ENCODE assay signal across 13 mouse cellular contexts in genomic region chr2:106512338-106513024, GRCm38 (mm10).
DNase-seq lines count a peak whose midpoint lies in the region; ATAC-seq and TF ChIP-seq lines count a peak whose summit lies in the region.
"Had no signal": no experiment of that assay in that cellular context is flagged by ENCODE, and none has a peak within 500 bp of the region (broad histone marks: within the 10 kb centered on the region; RNA-seq: fewer than 3 reads in every experiment).

No protein-coding gene starts in this region.

- TF ChIP-seq CTCF in midbrain, postnatal 0 days (IDR thresholded peaks at IDR 0.05) = no peak

- H3K9me3 ChIP-seq in hindbrain, embryonic 11.5 days (ENCODE audit: control insufficient read depth, low read length) = no peaks in the 10 kb centered on the region
- H3K9me3 ChIP-seq in hindbrain, embryonic 10.5 days = no peaks in the 10 kb centered on the region
- no peaks in the 10 kb centered on the region for H3K9me3 ChIP-seq in forebrain, embryonic 13.5 days (replicated peaks)
- H3K9me3 ChIP-seq in hindbrain, embryonic 16.5 days (ENCODE audit: control insufficient read depth, low read length) = no peaks in the 10 kb centered on the region
- H3K9me3 ChIP-seq in midbrain, postnatal 0 days (ENCODE audit: low read length) = no peaks in the 10 kb centered on the region
- H3K9me3 ChIP-seq: kidney, embryonic 15.5 days; liver, embryonic 13.5 days had no signal

- no peak overlapping the region for H3K9ac ChIP-seq in hindbrain, embryonic 11.5 days (ENCODE audit: low read depth, low read length)
- peak overlapping the region; percentile 34 for H3K9ac ChIP-seq in forebrain, embryonic 13.5 days
- peak overlapping the region; percentile 41; the same call in 1 of the 2 replicates for H3K9ac ChIP-seq in hindbrain, embryonic 16.5 days (ENCODE audit: low read depth, low read length)
- H3K9ac ChIP-seq in midbrain, postnatal 0 days (replicated peaks; ENCODE audit: low read length, poor library complexity, severe bottlenecking) = 0 out of 2 replicates have a peak overlapping the region, but pooled peaks have one; percentile 20
- H3K9ac ChIP-seq: kidney, embryonic 15.5 days; liver, embryonic 13.5 days had no signal

- no peaks in the 10 kb centered on the region for H3K27me3 ChIP-seq in hindbrain, embryonic 11.5 days (ENCODE audit: control insufficient read depth, insufficient read depth, low read length)
- no peaks in the 10 kb centered on the region for H3K27me3 ChIP-seq in hindbrain, embryonic 10.5 days (ENCODE audit: insufficient read depth, poor library complexity, severe bottlenecking)
- H3K27me3 ChIP-seq in forebrain, embryonic 13.5 days = no peaks in the 10 kb centered on the region
- no peaks in the 10 kb centered on the region for H3K27me3 ChIP-seq in hindbrain, embryonic 16.5 days (replicated peaks; ENCODE audit: control insufficient read depth, insufficient read depth, low read length)
- no peaks in the 10 kb centered on the region for H3K27me3 ChIP-seq in midbrain, postnatal 0 days (ENCODE audit: insufficient read depth, low read length)
- H3K27me3 ChIP-seq: liver, embryonic 13.5 days had no signal

- H3K4me1 ChIP-seq in hindbrain, embryonic 11.5 days (replicated peaks; ENCODE audit: control insufficient read depth, insufficient read depth, low read length) = no peaks in the 10 kb centered on the region
- H3K4me1 ChIP-seq in hindbrain, embryonic 10.5 days (replicated peaks) = peaks cover 11% of the 10 kb centered on the region; the same call in 1 of the 2 replicates
- H3K4me1 ChIP-seq in forebrain, embryonic 13.5 days = peaks cover 23% of the 10 kb centered on the region
- H3K4me1 ChIP-seq in hindbrain, embryonic 16.5 days (ENCODE audit: control insufficient read depth, insufficient read depth, low read depth, low read length) = peaks cover 7% of the 10 kb centered on the region
- no peaks in the 10 kb centered on the region for H3K4me1 ChIP-seq in midbrain, postnatal 0 days (ENCODE audit: insufficient read depth, low read length)
- H3K4me1 ChIP-seq: liver, embryonic 13.5 days had no signal

- no peak overlapping the region for H3K4me2 ChIP-seq in hindbrain, embryonic 11.5 days (replicated peaks; ENCODE audit: low read depth, low read length)
- peak overlapping the region; percentile 48 for H3K4me2 ChIP-seq in forebrain, embryonic 13.5 days
- H3K4me2 ChIP-seq in hindbrain, embryonic 16.5 days (ENCODE audit: low read length) = peak overlapping the region; percentile 36
- peak overlapping the region; percentile 33 for H3K4me2 ChIP-seq in midbrain, postnatal 0 days (ENCODE audit: low read depth, low read length, poor library complexity, severe bottlenecking)
- H3K4me2 ChIP-seq: kidney, embryonic 15.5 days; liver, embryonic 13.5 days had no signal

- no peak overlapping the region for H3K27ac ChIP-seq in hindbrain, embryonic 11.5 days (ENCODE audit: low read depth, low read length)
- no peak overlapping the region for H3K27ac ChIP-seq in hindbrain, embryonic 10.5 days
- H3K27ac ChIP-seq in forebrain, embryonic 13.5 days = peak overlapping the region; percentile 59
- 0 out of 2 replicates have a peak overlapping the region, but pooled peaks have one; percentile 55 for H3K27ac ChIP-seq in hindbrain, embryonic 16.5 days (ENCODE audit: low read depth, low read length)
- H3K27ac ChIP-seq in midbrain, postnatal 0 days (ENCODE audit: low read depth, low read length) = no peak overlapping the region
- H3K27ac ChIP-seq: kidney, embryonic 15.5 days; liver, embryonic 13.5 days had no signal

- H3K4me3 ChIP-seq in hindbrain, embryonic 11.5 days (ENCODE audit: low read depth, low read length) = no peak overlapping the region
- H3K4me3 ChIP-seq in hindbrain, embryonic 10.5 days = no peak overlapping the region
- no peak overlapping the region; the same call in 1 of the 2 replicates for H3K4me3 ChIP-seq in forebrain, embryonic 13.5 days
- peak overlapping the region; percentile 1 for H3K4me3 ChIP-seq in hindbrain, embryonic 16.5 days (ENCODE audit: low read length)
- H3K4me3 ChIP-seq in midbrain, postnatal 0 days (ENCODE audit: low read depth, low read length) = no peak overlapping the region
- H3K4me3 ChIP-seq: kidney, embryonic 15.5 days; liver, embryonic 13.5 days had no signal

- ATAC-seq in hindbrain, embryonic 11.5 days (ENCODE audit: low FRiP score) = peak; percentile 61
- ATAC-seq in forebrain, embryonic 13.5 days = peak; percentile 92
- ATAC-seq in hindbrain, embryonic 16.5 days = peak; percentile 89
- peak; percentile 72 for ATAC-seq in midbrain, postnatal 0 days (ENCODE audit: low FRiP score)
- ATAC-seq: CD4-positive, CD25-positive, alpha-beta regulatory T cell, adult 4 months had no signal

- WGBS in hindbrain, embryonic 11.5 days = 50% methylated on average over 14 of the region's 14 CpGs
- WGBS in hindbrain, embryonic 10.5 days = 48% methylated on average over 14 of the region's 14 CpGs
- 25% methylated on average over 14 of the region's 14 CpGs for WGBS in forebrain, embryonic 13.5 days
- 30% methylated on average over 14 of the region's 14 CpGs for WGBS in hindbrain, embryonic 16.5 days
- 28% methylated on average over 14 of the region's 14 CpGs for WGBS in midbrain, postnatal 0 days

- no peaks in the 10 kb centered on the region for H3K36me3 ChIP-seq in hindbrain, embryonic 11.5 days (ENCODE audit: control insufficient read depth, insufficient read depth, low read length)
- no peaks in the 10 kb centered on the region for H3K36me3 ChIP-seq in hindbrain, embryonic 10.5 days
- H3K36me3 ChIP-seq in forebrain, embryonic 13.5 days (ENCODE audit: poor library complexity, severe bottlenecking) = no peaks in the 10 kb centered on the region
- H3K36me3 ChIP-seq in hindbrain, embryonic 16.5 days (ENCODE audit: control insufficient read depth, insufficient read depth, low read length) = no peaks in the 10 kb centered on the region
- H3K36me3 ChIP-seq in midbrain, postnatal 0 days (ENCODE audit: insufficient read depth, low read length) = no peaks in the 10 kb centered on the region
- H3K36me3 ChIP-seq: kidney, embryonic 15.5 days; liver, embryonic 13.5 days had no signal

- peak; percentile 12 for DNase-seq in hindbrain, embryonic 11.5 days (ENCODE audit: low spot score)
- DNase-seq in hindbrain, embryonic 10.5 days (ENCODE audit: low spot score) = no peak
- DNase-seq in midbrain, postnatal 0 days (ENCODE audit: low spot score) = peak; percentile 2
- DNase-seq in layer of hippocampus, adult 8-10 months (ENCODE audit: low spot score in 2 of 2) = no peak
- no peak for DNase-seq in lung, postnatal 36 days
- DNase-seq in thymus, adult 18-20 months = no peak
- DNase-seq: adrenal gland, adult 2 months; liver, embryonic 13.5 days; right cerebral cortex, postnatal 4 days had no signal

Comparison
In these comparisons a context has a peak if more than half of its experiments do, and no peak if none do; other contexts are left out.
1. DNase-seq: peak in hindbrain, embryonic 11.5 days (single experiment) and midbrain, postnatal 0 days (single experiment); none in hindbrain, embryonic 10.5 days (single experiment), layer of hippocampus, adult 8-10 months (0 of 2), lung, postnatal 36 days (single experiment) and thymus, adult 18-20 months (0 of 2).
2. H3K27ac ChIP-seq: peak in forebrain, embryonic 13.5 days (single experiment) and hindbrain, embryonic 16.5 days (single experiment); none in hindbrain, embryonic 11.5 days (single experiment), hindbrain, embryonic 10.5 days (single experiment) and midbrain, postnatal 0 days (single experiment).
3. Peak in every context shown above with its lines, with median percentiles within 50 percentile points of each other: ATAC-seq.